Mouse (Mus musculus): ENCODE data around the gene Smarcc2. TPM values are rescaled to one million over a fixed set of nuclear protein-coding genes. Genes with fewer than 3 reads are reported as not detected.
A peak's percentile ranks its signal among the peaks of the same experiment; 100 is the strongest.

The Smarcc2 gene
- polyA plus RNA-seq, 1 experiment from 2014 or later, result 96.7 TPM

GRCm38 (mm10) chr10:128455280-128455679 is 3.8 kb upstream of the Smarcc2 start:
- no peaks in the 10 kb centered on the region for H3K36me3 ChIP-seq (ENCODE audit: control insufficient read depth, insufficient read depth, low read length)
- no peak overlapping the region for H3K27ac ChIP-seq (ENCODE audit: low read depth, low read length)
- peaks cover 2% of the 10 kb centered on the region for H3K4me1 ChIP-seq (ENCODE audit: control insufficient read depth, insufficient read depth, low read length)
- WGBS, result 2% methylated on average over 6 of the region's 6 CpGs
- no peak overlapping the region for H3K4me3 ChIP-seq (ENCODE audit: low read length)
- ATAC-seq (ENCODE audit: low FRiP score, low TSS enrichment), result peak; percentile 26; the same call in 1 of the 2 replicates
- H3K4me2 ChIP-seq (replicated peaks; ENCODE audit: low read depth, low read length), result no peak overlapping the region; the same call in 1 of the 2 replicates
- H3K27me3 ChIP-seq (ENCODE audit: control insufficient read depth, insufficient read depth, low read length), result no peaks in the 10 kb centered on the region
- H3K9me3 ChIP-seq (ENCODE audit: control insufficient read depth, low read length), result no peaks in the 10 kb centered on the region
- peak overlapping the region; percentile 37; the same call in 1 of the 2 replicates for H3K9ac ChIP-seq (ENCODE audit: low read depth, low read length)

- 79% methylated on average over 6 of the region's 6 CpGs for WGBS
- ATAC-seq (ENCODE audit: low FRiP score, low TSS enrichment), result no peak
- Histone ChIP-seq H3K4me1 (ENCODE audit: control insufficient read depth, insufficient read depth, low read length) (peaks cover 12% of the 10 kb centered on the region), H3K27me3 (ENCODE audit: control insufficient read depth, insufficient read depth, low read length) (no peaks in the 10 kb centered on the region), H3K9ac (ENCODE audit: low read depth, low read length) (no peak overlapping the region), H3K4me3 (ENCODE audit: low read length) (peak overlapping the region; percentile 95; the same call in 1 of the 2 replicates), H3K4me2 (replicated peaks; ENCODE audit: low read depth, low read length) (no peak overlapping the region), H3K27ac (ENCODE audit: low read depth, low read length) (no peak overlapping the region), H3K9me3 (ENCODE audit: control insufficient read depth, low read length) (no peaks in the 10 kb centered on the region), H3K36me3 (ENCODE audit: control insufficient read depth, insufficient read depth, low read length) (peaks cover 12% of the 10 kb centered on the region)
Measured at GRCm38 (mm10) chr10:128457676-128458075, 1.4 kb upstream of the Smarcc2 start.

GRCm38 (mm10) chr10:128458348-128458718 is 715 bp upstream of the Smarcc2 start:
- peak overlapping the region; percentile 95 for H3K27ac ChIP-seq (ENCODE audit: low read depth, low read length)
- H3K9ac ChIP-seq (ENCODE audit: low read depth, low read length), result peak overlapping the region; percentile 96
- H3K4me2 ChIP-seq (replicated peaks; ENCODE audit: low read depth, low read length), result peak overlapping the region; percentile 64
- H3K27me3 ChIP-seq (ENCODE audit: control insufficient read depth, insufficient read depth, low read length), result no peaks in the 10 kb centered on the region
- H3K36me3 ChIP-seq (ENCODE audit: control insufficient read depth, insufficient read depth, low read length), result peaks cover 19% of the 10 kb centered on the region
- under 1% methylated on average over 29 of the region's 29 CpGs for WGBS
- peak overlapping the region; percentile 95 for H3K4me3 ChIP-seq (ENCODE audit: low read length)
- H3K4me1 ChIP-seq (ENCODE audit: control insufficient read depth, insufficient read depth, low read length), result peaks cover 12% of the 10 kb centered on the region
- no peaks in the 10 kb centered on the region for H3K9me3 ChIP-seq (ENCODE audit: control insufficient read depth, low read length)
- ATAC-seq (ENCODE audit: low FRiP score, low TSS enrichment), result peak; percentile 71

GRCm38 (mm10) chr10:128459409-128460269 is 591 bp downstream of the Smarcc2 start:
- H3K36me3 ChIP-seq (ENCODE audit: control insufficient read depth, insufficient read depth, low read length), result peaks cover 32% of the 10 kb centered on the region
- H3K4me2 ChIP-seq (replicated peaks; ENCODE audit: low read depth, low read length), result peak overlapping the region; percentile 64
- 1% methylated on average over 16 of the region's 67 CpGs for WGBS
- H3K4me1 ChIP-seq (ENCODE audit: control insufficient read depth, insufficient read depth, low read length), result peaks cover 12% of the 10 kb centered on the region
- H3K9ac ChIP-seq (ENCODE audit: low read depth, low read length), result peak overlapping the region; percentile 96
- H3K9me3 ChIP-seq (ENCODE audit: control insufficient read depth, low read length), result no peaks in the 10 kb centered on the region
- peak overlapping the region; percentile 95 for H3K4me3 ChIP-seq (ENCODE audit: low read length)
- ATAC-seq (ENCODE audit: low FRiP score, low TSS enrichment), result peak; percentile 68
- no peaks in the 10 kb centered on the region for H3K27me3 ChIP-seq (ENCODE audit: control insufficient read depth, insufficient read depth, low read length)
- peak overlapping the region; percentile 95 for H3K27ac ChIP-seq (ENCODE audit: low read depth, low read length)

GRCm38 (mm10) chr10:128460270-128460630 is 1.2 kb downstream of the Smarcc2 start:
- peak overlapping the region; percentile 95; the same call in 1 of the 2 replicates for H3K27ac ChIP-seq (ENCODE audit: low read depth, low read length)
- H3K4me3 ChIP-seq (ENCODE audit: low read length), result peak overlapping the region; percentile 95
- H3K27me3 ChIP-seq (ENCODE audit: control insufficient read depth, insufficient read depth, low read length), result no peaks in the 10 kb centered on the region
- WGBS, result under 1% methylated on average over 5 of the region's 5 CpGs
- H3K36me3 ChIP-seq (ENCODE audit: control insufficient read depth, insufficient read depth, low read length), result peaks cover 38% of the 10 kb centered on the region
- H3K9me3 ChIP-seq (ENCODE audit: control insufficient read depth, low read length), result no peaks in the 10 kb centered on the region
- H3K4me1 ChIP-seq (ENCODE audit: control insufficient read depth, insufficient read depth, low read length), result peaks cover 12% of the 10 kb centered on the region
- H3K9ac ChIP-seq (ENCODE audit: low read depth, low read length), result peak overlapping the region; percentile 96
- ATAC-seq (ENCODE audit: low FRiP score, low TSS enrichment), result no peak
- peak overlapping the region; percentile 64 for H3K4me2 ChIP-seq (replicated peaks; ENCODE audit: low read depth, low read length)

GRCm38 (mm10) chr10:128474366-128474765 is 15.3 kb downstream of the Smarcc2 start:
- peaks cover 90% of the 10 kb centered on the region for H3K36me3 ChIP-seq (ENCODE audit: control insufficient read depth, insufficient read depth, low read length)
- H3K9ac ChIP-seq (ENCODE audit: low read depth, low read length), result no peak overlapping the region
- WGBS, result 85% methylated on average over 12 of the region's 12 CpGs
- no peak overlapping the region for H3K4me3 ChIP-seq (ENCODE audit: low read length)
- no peak overlapping the region for H3K27ac ChIP-seq (ENCODE audit: low read depth, low read length)
- no peaks in the 10 kb centered on the region for H3K27me3 ChIP-seq (ENCODE audit: control insufficient read depth, insufficient read depth, low read length)
- no peak overlapping the region for H3K4me2 ChIP-seq (replicated peaks; ENCODE audit: low read depth, low read length)
- no peak for ATAC-seq (ENCODE audit: low FRiP score, low TSS enrichment)
- H3K4me1 ChIP-seq (ENCODE audit: control insufficient read depth, insufficient read depth, low read length), result no peaks in the 10 kb centered on the region
- no peaks in the 10 kb centered on the region for H3K9me3 ChIP-seq (ENCODE audit: control insufficient read depth, low read length)

GRCm38 (mm10) chr10:128486370-128486769 is 27.3 kb downstream of the Smarcc2 start:
- no peak overlapping the region for H3K4me2 ChIP-seq (replicated peaks; ENCODE audit: low read depth, low read length)
- H3K27me3 ChIP-seq (ENCODE audit: control insufficient read depth, insufficient read depth, low read length), result no peaks in the 10 kb centered on the region
- H3K9me3 ChIP-seq (ENCODE audit: control insufficient read depth, low read length), result no peaks in the 10 kb centered on the region
- 88% methylated on average over 7 of the region's 7 CpGs for WGBS
- no peak overlapping the region for H3K9ac ChIP-seq (ENCODE audit: low read depth, low read length)
- H3K4me3 ChIP-seq (ENCODE audit: low read length), result no peak overlapping the region
- ATAC-seq (ENCODE audit: low FRiP score, low TSS enrichment), result no peak
- no peak overlapping the region for H3K27ac ChIP-seq (ENCODE audit: low read depth, low read length)
- H3K4me1 ChIP-seq (ENCODE audit: control insufficient read depth, insufficient read depth, low read length), result peaks cover 5% of the 10 kb centered on the region; the same call in 1 of the 2 replicates
- peaks cover 95% of the 10 kb centered on the region for H3K36me3 ChIP-seq (ENCODE audit: control insufficient read depth, insufficient read depth, low read length)

- H3K4me3 ChIP-seq (ENCODE audit: low read length), result no peak overlapping the region
- no peaks in the 10 kb centered on the region for H3K27me3 ChIP-seq (ENCODE audit: control insufficient read depth, insufficient read depth, low read length)
- no peak overlapping the region for H3K9ac ChIP-seq (ENCODE audit: low read depth, low read length)
- H3K4me1 ChIP-seq (ENCODE audit: control insufficient read depth, insufficient read depth, low read length), result peaks cover 14% of the 10 kb centered on the region; the same call in 1 of the 2 replicates
- WGBS, result 89% methylated on average over 22 of the region's 22 CpGs
- H3K36me3 ChIP-seq (ENCODE audit: control insufficient read depth, insufficient read depth, low read length), result peaks cover 83% of the 10 kb centered on the region
- H3K9me3 ChIP-seq (ENCODE audit: control insufficient read depth, low read length), result no peaks in the 10 kb centered on the region
- H3K27ac ChIP-seq (ENCODE audit: low read depth, low read length), result no peak overlapping the region
- no peak overlapping the region for H3K4me2 ChIP-seq (replicated peaks; ENCODE audit: low read depth, low read length)
- ATAC-seq (ENCODE audit: low FRiP score, low TSS enrichment), result no peak
Measured at GRCm38 (mm10) chr10:128487861-128488712, 29.0 kb downstream of the Smarcc2 start.
